Mouse (Mus musculus) hindbrain, postnatal 0 days (tissue): ENCODE results near the gene Gm10486. TPM values are rescaled to one million over a fixed set of nuclear protein-coding genes. Genes with fewer than 3 reads are reported as not detected.
"Not testable (repeated sequence)": the region's sequence is repeated elsewhere in the genome, so short reads cannot be mapped to it uniquely, and the experiment has no call there.

Experiments used
- ATAC-seq: fragments of 200-750 bp; cut with Nextera tagmentation; 2 replicates; pipeline ENCODE4 v1.8.0; 2017; ENCODE audit warnings: mild to moderate bottlenecking, moderate TSS enrichment, moderate library complexity
- DNase-seq: peaks from one replicate; pipeline ENCODE4 v3.0.0-alpha.2; 2015; ENCODE audit warnings: low spot score
- H3K27ac ChIP-seq: fragments of 300-500 bp; sonication (generic); 2 replicates; pipeline ENCODE4 v1.5.1; 2014; ENCODE audit warnings: mild to moderate bottlenecking
- H3K27me3 ChIP-seq: fragments of 300-500 bp; sonication (generic); 2 replicates; pipeline ENCODE4 v1.6.1; 2014; ENCODE audit warnings: low read length, mixed read lengths; ENCODE audit not compliant: insufficient read depth
- H3K36me3 ChIP-seq: fragments of 300-500 bp; sonication (generic); 2 replicates; pipeline ENCODE4 v1.6.1; 2014; ENCODE audit warnings: low read length, mixed read lengths; ENCODE audit not compliant: insufficient read depth
- H3K4me1 ChIP-seq: fragments of 300-500 bp; sonication (generic); 2 replicates; pipeline ENCODE4 v1.6.1; 2014; ENCODE audit warnings: antibody characterized with exemption, low read length, mixed read lengths; ENCODE audit not compliant: insufficient read depth
- H3K4me2 ChIP-seq: fragments of 300-500 bp; sonication (generic); 2 replicates; pipeline ENCODE4 v1.6.1; 2014; ENCODE audit warnings: low read depth, mild to moderate bottlenecking, low read length, moderate library complexity, mixed read lengths
- H3K4me3 ChIP-seq: fragments of 300-500 bp; sonication (generic); 2 replicates; pipeline ENCODE4 v1.5.1; 2014; ENCODE audit warnings: low read length
- H3K9ac ChIP-seq: fragments of 300-500 bp; sonication (generic); replicated peaks from 2 replicates; pipeline ENCODE4 v1.6.1; 2014; ENCODE audit warnings: mild to moderate bottlenecking, low read length, moderate library complexity, mixed read lengths
- H3K9me3 ChIP-seq: fragments of 300-500 bp; sonication (generic); 2 replicates; pipeline ENCODE4 v1.6.1; 2016; ENCODE audit warnings: low read length, mixed read lengths
- WGBS: fragments of 180-500 bp; shearing (Covaris S2); extraction: QIAGEN DNeasy Blood & Tissue Kit; methylation state at CpG from one replicate; pipeline ENCODE4 v1.1.7; 2014; 5-methylcytosine and 5-hydroxymethylcytosine counted together
- polyA plus RNA-seq: library from polyadenylated mRNA; unstranded; fragments of >200 nt; fragmentation: Nextera tagmentation; extraction: Ambion mirVana; gene quantifications from 2 replicates; pipeline ENCODE4 v1.2.1, GENCODE M21; 2015
- total RNA-seq: library from RNA; depleted of rRNA; stranded (reverse); fragments of >200 nt; gene quantifications from 2 replicates; pipeline ENCODE4 v1.2.3, GENCODE M21; 2014; rRNA removed

Gm10486 gene
- total RNA-seq (not detected in 2 replicates), polyA plus RNA-seq (not detected in 2 replicates)

DNA sequence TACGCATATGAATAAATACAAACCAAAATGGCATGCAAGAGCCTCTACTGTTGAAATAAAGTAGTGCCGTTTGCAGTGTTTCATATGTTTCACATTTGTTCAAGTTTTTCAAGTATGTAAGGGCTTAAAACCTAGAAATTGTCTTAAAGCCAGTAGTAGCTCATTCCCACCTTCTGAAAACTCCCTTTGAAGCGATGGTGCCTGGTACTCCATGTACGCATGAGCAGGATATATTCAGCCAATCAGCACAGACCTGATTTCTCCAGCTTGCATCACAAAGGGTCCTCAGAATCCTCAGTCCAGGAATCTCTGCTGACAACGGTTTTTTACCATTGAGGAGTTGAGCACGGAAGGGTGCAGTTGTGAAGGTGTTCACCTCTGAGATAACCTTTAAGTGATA lies at the start of gene Gm10486:
Gene Gm10486 (plus strand): TSS at position 301 of the 400 bp plus-strand sequence.
- H3K9ac ChIP-seq, DNase-seq, H3K27me3 ChIP-seq, H3K4me1 ChIP-seq, H3K4me2 ChIP-seq, H3K9me3 ChIP-seq, H3K27ac ChIP-seq, H3K36me3 ChIP-seq, H3K4me3 ChIP-seq, ATAC-seq: not testable (repeated sequence)
- no CpG with 5 or more reads among the region's 6 CpGs for WGBS
